Mouse (Mus musculus) embryo, embryonic 11.5 days (tissue): ENCODE data around the gene Masp1.

Experiments used
- DNase-seq: peaks from one replicate; pipeline ENCODE4 v3.0.0-alpha.2; 2012; ENCODE audit warnings: low read depth, low spot score

Gene Masp1

GRCm38 (mm10) chr16:23401959-23402358, 118.7 kb downstream of the Masp1 start:
- DNase-seq = no peak

GRCm38 (mm10) chr16:23401463-23401862, 119.2 kb downstream of the Masp1 start:
- DNase-seq = no peak
